Mouse (Mus musculus): ENCODE measurements around the gene A830018L16Rik. TPM values are rescaled to one million over a fixed set of nuclear protein-coding genes. Genes with fewer than 3 reads are reported as not detected.

A830018L16Rik gene
- polyA plus RNA-seq, 1 experiment from 2014 or later, result 7.9 TPM

GRCm38 (mm10) chr1:11881706-11882105 lies 467.8 kb downstream of the A830018L16Rik start:
- no peak overlapping the region for H3K9ac ChIP-seq (replicated peaks; ENCODE audit: low read length)
- no peaks in the 10 kb centered on the region for H3K36me3 ChIP-seq (ENCODE audit: control insufficient read depth, insufficient read depth, low read length)
- H3K9me3 ChIP-seq (ENCODE audit: control insufficient read depth, low read length), result no peaks in the 10 kb centered on the region
- ATAC-seq (ENCODE audit: low FRiP score, low TSS enrichment) (no peak), DNase-seq (no peak)
- no peak overlapping the region for H3K27ac ChIP-seq (replicated peaks; ENCODE audit: low read depth, low read length)
- H3K4me3 ChIP-seq (replicated peaks; ENCODE audit: low read depth, low read length), result no peak overlapping the region
- H3K4me2 ChIP-seq (ENCODE audit: low read length), result no peak overlapping the region
- H3K27me3 ChIP-seq (ENCODE audit: control insufficient read depth, insufficient read depth, low read length), result no peaks in the 10 kb centered on the region
- WGBS, result 59% methylated on average over 2 of the region's 2 CpGs
- H3K4me1 ChIP-seq (ENCODE audit: control insufficient read depth, insufficient read depth, low read length), result no peaks in the 10 kb centered on the region

GRCm38 (mm10) chr1:11895715-11896114 lies 481.8 kb downstream of the A830018L16Rik start:
- H3K9me3 ChIP-seq (ENCODE audit: control insufficient read depth, low read length), result no peaks in the 10 kb centered on the region
- H3K27ac ChIP-seq (replicated peaks; ENCODE audit: low read depth, low read length), result no peak overlapping the region
- WGBS, result 66% methylated on average over 3 of the region's 3 CpGs
- H3K36me3 ChIP-seq (ENCODE audit: control insufficient read depth, insufficient read depth, low read length), result no peaks in the 10 kb centered on the region
- H3K4me3 ChIP-seq (replicated peaks; ENCODE audit: low read depth, low read length), result no peak overlapping the region
- DNase-seq (no peak), ATAC-seq (ENCODE audit: low FRiP score, low TSS enrichment) (no peak)
- no peak overlapping the region for H3K9ac ChIP-seq (replicated peaks; ENCODE audit: low read length)
- H3K4me1 ChIP-seq (ENCODE audit: control insufficient read depth, insufficient read depth, low read length), result no peaks in the 10 kb centered on the region
- no peak overlapping the region for H3K4me2 ChIP-seq (ENCODE audit: low read length)
- no peaks in the 10 kb centered on the region for H3K27me3 ChIP-seq (ENCODE audit: control insufficient read depth, insufficient read depth, low read length)

DNA sequence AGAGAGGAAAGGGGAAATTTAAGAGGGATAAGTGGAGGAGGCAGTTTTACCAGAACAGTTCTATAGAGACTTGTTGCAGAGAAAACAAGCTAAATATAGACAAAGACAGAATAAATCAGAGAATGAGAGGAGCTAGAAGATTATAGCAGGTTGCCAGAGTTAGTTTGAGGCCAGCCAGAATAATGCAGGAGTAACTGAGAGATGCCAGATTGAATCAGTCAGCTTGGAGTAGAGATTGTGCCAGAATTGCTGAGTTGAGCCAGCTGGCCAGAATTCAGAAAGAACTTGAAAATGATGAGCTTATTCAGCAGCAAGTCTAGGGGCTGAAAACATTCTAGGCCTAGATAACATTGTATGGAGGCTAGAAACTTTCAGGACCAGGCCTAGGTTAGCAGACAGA lies 502.0 kb downstream of the A830018L16Rik start:
- Histone ChIP-seq H3K4me2 (ENCODE audit: low read length) (no peak overlapping the region), H3K4me3 (replicated peaks; ENCODE audit: low read depth, low read length) (no peak overlapping the region), H3K27me3 (ENCODE audit: control insufficient read depth, insufficient read depth, low read length) (no peaks in the 10 kb centered on the region), H3K9me3 (ENCODE audit: control insufficient read depth, low read length) (peaks cover 10% of the 10 kb centered on the region), H3K9ac (replicated peaks; ENCODE audit: low read length) (no peak overlapping the region), H3K36me3 (ENCODE audit: control insufficient read depth, insufficient read depth, low read length) (no peaks in the 10 kb centered on the region), H3K4me1 (ENCODE audit: control insufficient read depth, insufficient read depth, low read length) (no peaks in the 10 kb centered on the region), H3K27ac (replicated peaks; ENCODE audit: low read depth, low read length) (no peak overlapping the region)
- no peak for ATAC-seq (ENCODE audit: low FRiP score, low TSS enrichment)
- no peak for DNase-seq

DNA sequence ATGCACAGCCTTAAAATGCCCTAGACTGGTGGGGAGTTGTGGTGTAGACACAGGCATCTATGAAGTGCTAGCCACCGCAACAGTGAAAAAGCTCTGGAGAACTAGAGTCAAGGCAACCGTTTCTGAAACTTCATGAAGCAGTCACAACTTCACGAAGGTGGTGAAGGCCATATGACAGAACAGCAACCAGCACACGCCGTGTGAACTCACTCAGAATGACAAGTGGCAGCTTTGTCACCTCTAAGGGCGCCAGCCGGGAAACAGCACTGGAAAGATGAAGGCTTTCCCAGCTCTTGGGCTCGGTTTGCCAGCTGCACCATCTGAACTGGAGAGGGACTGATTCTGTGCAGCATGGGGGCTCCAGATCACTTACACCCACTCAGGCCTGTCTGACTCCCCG lies 523.1 kb downstream of the A830018L16Rik start:
- H3K4me1 ChIP-seq (ENCODE audit: control insufficient read depth, insufficient read depth, low read length), result no peaks in the 10 kb centered on the region
- WGBS, result 83% methylated on average over 9 of the region's 9 CpGs
- H3K27me3 ChIP-seq (ENCODE audit: control insufficient read depth, insufficient read depth, low read length), result no peaks in the 10 kb centered on the region
- no peak overlapping the region for H3K4me3 ChIP-seq (replicated peaks; ENCODE audit: low read depth, low read length)
- no peak for ATAC-seq (ENCODE audit: low FRiP score, low TSS enrichment)
- DNase-seq, result no peak
- no peaks in the 10 kb centered on the region for H3K9me3 ChIP-seq (ENCODE audit: control insufficient read depth, low read length)
- H3K4me2 ChIP-seq (ENCODE audit: low read length), result no peak overlapping the region
- H3K36me3 ChIP-seq (ENCODE audit: control insufficient read depth, insufficient read depth, low read length), result no peaks in the 10 kb centered on the region
- H3K9ac ChIP-seq (replicated peaks; ENCODE audit: low read length), result no peak overlapping the region
- no peak overlapping the region for H3K27ac ChIP-seq (replicated peaks; ENCODE audit: low read depth, low read length)

DNA sequence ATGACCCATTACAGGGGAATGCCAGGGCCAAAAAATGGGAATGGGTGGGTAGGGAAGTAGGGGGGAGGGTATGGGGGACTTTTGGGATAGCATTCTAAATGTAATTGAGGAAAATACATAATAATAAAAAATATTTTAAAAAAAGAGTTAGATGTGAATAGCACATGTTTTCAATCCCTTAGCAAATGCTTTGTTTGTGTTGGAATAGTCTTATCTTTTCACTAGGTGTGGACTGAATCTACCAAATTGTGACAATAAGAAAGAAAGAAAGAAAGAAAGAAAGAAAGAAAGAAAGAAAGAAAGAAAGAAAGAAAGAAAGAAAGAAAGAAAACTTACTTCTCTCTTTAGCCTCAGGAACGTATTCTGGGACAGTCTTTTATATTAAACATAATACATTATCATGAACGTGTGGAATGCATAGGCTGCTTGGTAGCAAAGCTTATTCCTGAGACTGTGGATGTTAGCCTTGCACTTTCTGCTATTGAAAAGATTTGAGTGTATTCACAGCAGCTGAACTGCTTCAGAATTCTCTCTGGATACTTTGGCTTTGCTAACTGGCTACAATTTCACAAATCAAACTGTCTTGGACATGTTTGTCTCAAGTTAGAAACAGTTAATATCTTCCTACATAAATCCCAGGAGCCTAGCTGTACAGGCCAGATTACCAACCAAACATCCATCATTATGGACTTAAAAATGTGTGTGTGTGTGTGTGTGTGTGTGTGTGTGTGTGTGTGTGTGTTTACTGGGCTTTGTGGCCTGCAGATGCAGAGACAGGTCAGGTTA lies 545.7 kb downstream of the A830018L16Rik start:
- Histone ChIP-seq H3K9ac (replicated peaks; ENCODE audit: low read length) (no peak overlapping the region), H3K4me1 (ENCODE audit: control insufficient read depth, insufficient read depth, low read length) (no peaks in the 10 kb centered on the region), H3K27me3 (ENCODE audit: control insufficient read depth, insufficient read depth, low read length) (no peaks in the 10 kb centered on the region), H3K9me3 (ENCODE audit: control insufficient read depth, low read length) (no peaks in the 10 kb centered on the region), H3K27ac (replicated peaks; ENCODE audit: low read depth, low read length) (no peak overlapping the region), H3K4me2 (ENCODE audit: low read length) (no peak overlapping the region), H3K4me3 (replicated peaks; ENCODE audit: low read depth, low read length) (no peak overlapping the region), H3K36me3 (ENCODE audit: control insufficient read depth, insufficient read depth, low read length) (no peaks in the 10 kb centered on the region)
- ATAC-seq (ENCODE audit: low FRiP score, low TSS enrichment) (no peak), DNase-seq (no peak)
- 88% methylated on average over 2 of the region's 2 CpGs for WGBS

DNA sequence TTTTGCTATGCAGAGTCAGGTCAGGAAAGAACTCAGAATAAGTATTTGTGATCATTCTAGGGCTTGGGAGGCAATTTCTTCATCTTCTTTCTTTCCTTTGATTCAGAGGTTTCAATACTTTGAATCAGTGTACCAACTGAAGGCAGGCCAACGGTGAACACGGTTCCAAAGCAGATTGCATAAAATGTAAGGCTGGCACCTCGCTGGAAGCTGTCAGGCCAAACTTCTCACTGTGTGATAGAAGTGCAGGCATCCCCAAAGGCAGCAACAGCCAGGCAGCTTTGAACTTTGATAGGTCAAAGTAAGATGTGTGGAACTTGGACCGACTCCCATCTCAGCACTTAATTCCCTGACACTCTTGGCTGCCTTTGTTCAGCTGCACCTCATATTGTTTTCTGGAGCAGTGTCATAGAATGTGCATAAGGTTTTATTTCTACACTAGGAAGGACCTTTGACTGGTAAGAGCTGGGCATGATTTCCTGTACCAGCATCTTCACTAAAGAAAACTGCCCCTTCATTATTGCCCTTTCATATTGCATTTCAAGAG lies 568.8 kb downstream of the A830018L16Rik start:
- Histone ChIP-seq H3K4me3 (replicated peaks; ENCODE audit: low read depth, low read length) (no peak overlapping the region), H3K9ac (replicated peaks; ENCODE audit: low read length) (no peak overlapping the region), H3K4me1 (ENCODE audit: control insufficient read depth, insufficient read depth, low read length) (no peaks in the 10 kb centered on the region), H3K27ac (replicated peaks; ENCODE audit: low read depth, low read length) (no peak overlapping the region), H3K9me3 (ENCODE audit: control insufficient read depth, low read length) (no peaks in the 10 kb centered on the region), H3K27me3 (ENCODE audit: control insufficient read depth, insufficient read depth, low read length) (no peaks in the 10 kb centered on the region), H3K4me2 (ENCODE audit: low read length) (no peak overlapping the region), H3K36me3 (ENCODE audit: control insufficient read depth, insufficient read depth, low read length) (no peaks in the 10 kb centered on the region)
- no peak for DNase-seq
- no peak for ATAC-seq (ENCODE audit: low FRiP score, low TSS enrichment)
- 67% methylated on average over 4 of the region's 4 CpGs for WGBS

DNA sequence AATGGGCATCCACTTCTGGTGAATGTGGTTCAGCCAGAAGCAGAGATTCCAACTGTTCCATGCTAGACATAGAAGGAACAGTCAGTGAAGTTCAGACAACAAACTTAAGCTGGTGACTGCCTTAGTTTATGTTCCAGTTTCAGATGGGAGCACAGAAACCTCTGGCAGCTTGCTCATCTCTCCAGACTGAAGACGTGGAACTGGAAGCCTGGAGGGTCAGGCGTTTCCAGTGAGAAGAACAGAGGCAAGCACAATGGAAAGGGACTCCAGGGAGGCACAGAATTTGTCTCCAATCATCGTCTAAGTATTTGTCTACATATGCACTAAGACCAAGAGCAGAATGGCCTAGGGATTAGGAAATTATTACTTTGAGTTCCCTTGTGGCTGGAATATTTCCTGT lies 576.1 kb downstream of the A830018L16Rik start:
- Histone ChIP-seq H3K4me3 (replicated peaks; ENCODE audit: low read depth, low read length) (no peak overlapping the region), H3K4me2 (ENCODE audit: low read length) (no peak overlapping the region), H3K27me3 (ENCODE audit: control insufficient read depth, insufficient read depth, low read length) (no peaks in the 10 kb centered on the region), H3K9me3 (ENCODE audit: control insufficient read depth, low read length) (no peaks in the 10 kb centered on the region), H3K9ac (replicated peaks; ENCODE audit: low read length) (no peak overlapping the region), H3K36me3 (ENCODE audit: control insufficient read depth, insufficient read depth, low read length) (no peaks in the 10 kb centered on the region), H3K4me1 (ENCODE audit: control insufficient read depth, insufficient read depth, low read length) (no peaks in the 10 kb centered on the region), H3K27ac (replicated peaks; ENCODE audit: low read depth, low read length) (no peak overlapping the region)
- 78% methylated on average over 3 of the region's 3 CpGs for WGBS
- ATAC-seq (ENCODE audit: low FRiP score, low TSS enrichment) (no peak), DNase-seq (no peak)

GRCm38 (mm10) chr1:11996297-11996878 lies 582.5 kb downstream of the A830018L16Rik start:
- Histone ChIP-seq H3K4me1 (ENCODE audit: control insufficient read depth, insufficient read depth, low read length) (peaks cover 3% of the 10 kb centered on the region; the same call in 1 of the 2 replicates), H3K27me3 (ENCODE audit: control insufficient read depth, insufficient read depth, low read length) (no peaks in the 10 kb centered on the region), H3K4me2 (ENCODE audit: low read length) (no peak overlapping the region), H3K36me3 (ENCODE audit: control insufficient read depth, insufficient read depth, low read length) (no peaks in the 10 kb centered on the region), H3K9ac (replicated peaks; ENCODE audit: low read length) (no peak overlapping the region), H3K27ac (replicated peaks; ENCODE audit: low read depth, low read length) (no peak overlapping the region), H3K4me3 (replicated peaks; ENCODE audit: low read depth, low read length) (no peak overlapping the region), H3K9me3 (ENCODE audit: control insufficient read depth, low read length) (no peaks in the 10 kb centered on the region)
- no peak for ATAC-seq (ENCODE audit: low FRiP score, low TSS enrichment)
- no peak for DNase-seq
- WGBS, result 85% methylated on average over 2 of the region's 2 CpGs

- Histone ChIP-seq H3K9ac (replicated peaks; ENCODE audit: low read length) (no peak overlapping the region), H3K9me3 (ENCODE audit: control insufficient read depth, low read length) (no peaks in the 10 kb centered on the region), H3K4me2 (ENCODE audit: low read length) (no peak overlapping the region), H3K4me1 (ENCODE audit: control insufficient read depth, insufficient read depth, low read length) (peaks cover 3% of the 10 kb centered on the region; the same call in 1 of the 2 replicates), H3K27me3 (ENCODE audit: control insufficient read depth, insufficient read depth, low read length) (no peaks in the 10 kb centered on the region), H3K27ac (replicated peaks; ENCODE audit: low read depth, low read length) (no peak overlapping the region), H3K4me3 (replicated peaks; ENCODE audit: low read depth, low read length) (no peak overlapping the region), H3K36me3 (ENCODE audit: control insufficient read depth, insufficient read depth, low read length) (no peaks in the 10 kb centered on the region)
- ATAC-seq (ENCODE audit: low FRiP score, low TSS enrichment) (no peak), DNase-seq (no peak)
- 80% methylated on average over 2 of the region's 2 CpGs for WGBS
These were observed 583.7 kb downstream of the A830018L16Rik start for GRCm38 (mm10) chr1:11997574-11997973.
